Mouse (Mus musculus): ENCODE results near the gene Ptk6. TPM values are rescaled to one million over a fixed set of nuclear protein-coding genes. Genes with fewer than 3 reads are reported as not detected.

The Ptk6 gene
- polyA plus RNA-seq, 1 experiment from 2014 or later = 0.56 TPM

- Histone ChIP-seq H3K4me1 (ENCODE audit: control insufficient read depth, insufficient read depth, low read length) (no peaks in the 10 kb centered on the region), H3K4me3 (replicated peaks; ENCODE audit: low read length) (no peak overlapping the region), H3K36me3 (ENCODE audit: control insufficient read depth, insufficient read depth, low read length) (no peaks in the 10 kb centered on the region), H3K9ac (ENCODE audit: low read length) (no peak overlapping the region), H3K27ac (ENCODE audit: low read length) (no peak overlapping the region), H3K27me3 (ENCODE audit: control insufficient read depth, insufficient read depth, low read length) (peaks cover 26% of the 10 kb centered on the region), H3K4me2 (ENCODE audit: low read depth, low read length) (no peak overlapping the region), H3K9me3 (replicated peaks; ENCODE audit: control insufficient read depth, low read length) (no peaks in the 10 kb centered on the region)
- no peak for ATAC-seq (ENCODE audit: insufficient read depth, low FRiP score)
- WGBS = 67% methylated on average over 6 of the region's 6 CpGs
These were observed 44.8 kb downstream of the Ptk6 start for GRCm38 (mm10) chr2:181157716-181158302.

GRCm38 (mm10) chr2:181157180-181157579, 45.4 kb downstream of the Ptk6 start:
- Histone ChIP-seq H3K4me2 (ENCODE audit: low read depth, low read length) (no peak overlapping the region), H3K4me1 (ENCODE audit: control insufficient read depth, insufficient read depth, low read length) (no peaks in the 10 kb centered on the region), H3K27me3 (ENCODE audit: control insufficient read depth, insufficient read depth, low read length) (peaks cover 26% of the 10 kb centered on the region), H3K9me3 (replicated peaks; ENCODE audit: control insufficient read depth, low read length) (no peaks in the 10 kb centered on the region), H3K4me3 (replicated peaks; ENCODE audit: low read length) (no peak overlapping the region), H3K27ac (ENCODE audit: low read length) (no peak overlapping the region), H3K36me3 (ENCODE audit: control insufficient read depth, insufficient read depth, low read length) (no peaks in the 10 kb centered on the region), H3K9ac (ENCODE audit: low read length) (no peak overlapping the region)
- ATAC-seq (ENCODE audit: insufficient read depth, low FRiP score) = no peak
- WGBS = 76% methylated on average over 4 of the region's 4 CpGs

DNA sequence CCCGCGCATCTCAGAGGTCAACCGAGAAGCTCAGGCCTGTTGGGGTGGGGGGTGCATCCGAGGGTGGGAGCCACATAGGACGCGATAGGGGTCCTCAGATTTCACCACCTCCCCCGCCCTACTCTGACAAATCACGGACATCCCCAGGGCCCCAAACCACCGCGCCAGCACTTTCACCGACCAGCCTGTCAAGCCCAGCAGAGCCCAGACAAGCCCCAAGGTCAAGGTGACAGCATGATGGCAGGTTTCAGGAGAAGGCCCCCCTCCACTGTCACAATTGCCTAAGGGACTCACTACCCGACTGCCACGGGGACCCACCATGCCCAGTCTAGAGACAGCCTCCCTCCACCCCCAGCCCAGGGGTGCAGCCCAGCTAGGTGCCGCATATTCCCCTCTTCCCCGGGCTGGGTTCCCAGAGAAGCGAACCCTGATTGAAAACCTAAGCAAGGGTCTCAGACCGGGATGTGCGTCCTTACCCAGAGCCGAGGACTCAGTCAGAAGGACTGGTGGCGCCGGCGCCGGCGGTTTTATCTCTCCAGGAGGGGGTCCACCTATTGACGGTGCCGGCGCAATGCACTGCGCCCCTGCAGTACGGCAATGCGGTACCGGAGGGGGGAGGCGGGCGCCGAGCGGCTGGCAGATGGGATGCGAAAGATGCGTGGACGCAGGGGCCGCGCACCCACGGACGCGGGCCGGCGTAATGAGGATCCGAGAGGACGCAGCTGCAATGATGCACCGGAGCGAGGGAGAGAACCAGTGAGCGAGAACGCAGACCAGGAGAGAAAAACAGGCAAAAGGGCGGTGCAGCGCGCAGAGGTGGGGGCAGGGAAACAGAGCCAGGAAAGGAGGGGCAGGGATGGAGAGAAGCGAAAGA, 46.1 kb downstream of the Ptk6 start, which contains the start of gene Eef1a2:
Gene Eef1a2, minus strand, starts transcription at position 767 of the 874 bp plus-strand sequence.
- peak within 1 kb of the TSS; percentile 35; the same call in 1 of the 2 replicates for H3K4me2 ChIP-seq (ENCODE audit: low read depth, low read length)
- H3K27ac ChIP-seq (ENCODE audit: low read length) = no peak within 1 kb of the TSS
- 3% methylated on average over 55 of the region's 55 CpGs for WGBS
- no peaks in the 10 kb centered on the region for H3K9me3 ChIP-seq (replicated peaks; ENCODE audit: control insufficient read depth, low read length)
- ATAC-seq (ENCODE audit: insufficient read depth, low FRiP score) = no peak
- H3K36me3 ChIP-seq (ENCODE audit: control insufficient read depth, insufficient read depth, low read length) = no peaks in the 10 kb centered on the region
- peak within 1 kb of the TSS; percentile 15; the same call in 1 of the 2 replicates for H3K4me3 ChIP-seq (replicated peaks; ENCODE audit: low read length)
- H3K4me1 ChIP-seq (ENCODE audit: control insufficient read depth, insufficient read depth, low read length) = no peaks in the 10 kb centered on the region
- H3K27me3 ChIP-seq (ENCODE audit: control insufficient read depth, insufficient read depth, low read length) = peaks cover 26% of the 10 kb centered on the region
- H3K9ac ChIP-seq (ENCODE audit: low read length) = no peak within 1 kb of the TSS; the same call in 1 of the 2 replicates

GRCm38 (mm10) chr2:181155801-181156200, 46.8 kb downstream of the Ptk6 start:
- no peak for ATAC-seq (ENCODE audit: insufficient read depth, low FRiP score)
- H3K9me3 ChIP-seq (replicated peaks; ENCODE audit: control insufficient read depth, low read length) = no peaks in the 10 kb centered on the region
- no peak overlapping the region for H3K27ac ChIP-seq (ENCODE audit: low read length)
- H3K36me3 ChIP-seq (ENCODE audit: control insufficient read depth, insufficient read depth, low read length) = no peaks in the 10 kb centered on the region
- no peak overlapping the region for H3K4me3 ChIP-seq (replicated peaks; ENCODE audit: low read length)
- peaks cover 27% of the 10 kb centered on the region for H3K27me3 ChIP-seq (ENCODE audit: control insufficient read depth, insufficient read depth, low read length)
- no peak overlapping the region for H3K4me2 ChIP-seq (ENCODE audit: low read depth, low read length)
- WGBS = 75% methylated on average over 4 of the region's 4 CpGs
- H3K9ac ChIP-seq (ENCODE audit: low read length) = no peak overlapping the region
- H3K4me1 ChIP-seq (ENCODE audit: control insufficient read depth, insufficient read depth, low read length) = no peaks in the 10 kb centered on the region

DNA sequence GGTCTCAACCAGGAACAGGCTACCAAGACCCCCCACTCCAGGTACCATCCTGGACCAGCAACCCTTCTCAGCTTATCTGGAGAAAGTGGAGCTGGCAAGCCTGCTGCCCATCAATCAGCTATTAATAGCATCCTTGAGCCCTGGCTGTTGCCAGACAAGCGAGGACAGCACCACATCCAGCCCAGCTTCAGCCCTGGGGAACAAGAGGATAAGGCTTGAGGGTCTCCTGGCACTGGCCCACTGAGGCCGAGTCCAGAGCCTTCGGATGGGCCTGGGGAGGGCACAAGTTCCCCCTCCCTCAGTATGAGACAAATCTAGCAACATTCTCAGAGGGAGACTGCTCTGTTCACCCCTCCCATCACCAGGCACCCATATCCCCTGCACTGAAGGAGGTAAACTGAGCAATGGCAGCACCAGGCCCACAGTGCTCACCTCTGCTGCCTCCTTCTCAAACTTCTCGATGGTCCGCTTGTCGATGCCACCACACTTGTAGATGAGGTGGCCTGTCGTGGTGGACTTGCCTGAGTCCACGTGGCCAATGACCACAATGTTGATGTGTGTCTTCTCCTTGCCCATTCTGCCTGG, 47.7 kb downstream of the Ptk6 start:
- ATAC-seq (ENCODE audit: insufficient read depth, low FRiP score) = no peak
- Histone ChIP-seq H3K4me1 (ENCODE audit: control insufficient read depth, insufficient read depth, low read length) (no peaks in the 10 kb centered on the region), H3K27ac (ENCODE audit: low read length) (no peak overlapping the region), H3K4me2 (ENCODE audit: low read depth, low read length) (no peak overlapping the region), H3K9me3 (replicated peaks; ENCODE audit: control insufficient read depth, low read length) (no peaks in the 10 kb centered on the region), H3K27me3 (ENCODE audit: control insufficient read depth, insufficient read depth, low read length) (peaks cover 34% of the 10 kb centered on the region), H3K36me3 (ENCODE audit: control insufficient read depth, insufficient read depth, low read length) (no peaks in the 10 kb centered on the region), H3K4me3 (replicated peaks; ENCODE audit: low read length) (no peak overlapping the region), H3K9ac (ENCODE audit: low read length) (no peak overlapping the region)
- WGBS = 78% methylated on average over 8 of the region's 8 CpGs

DNA sequence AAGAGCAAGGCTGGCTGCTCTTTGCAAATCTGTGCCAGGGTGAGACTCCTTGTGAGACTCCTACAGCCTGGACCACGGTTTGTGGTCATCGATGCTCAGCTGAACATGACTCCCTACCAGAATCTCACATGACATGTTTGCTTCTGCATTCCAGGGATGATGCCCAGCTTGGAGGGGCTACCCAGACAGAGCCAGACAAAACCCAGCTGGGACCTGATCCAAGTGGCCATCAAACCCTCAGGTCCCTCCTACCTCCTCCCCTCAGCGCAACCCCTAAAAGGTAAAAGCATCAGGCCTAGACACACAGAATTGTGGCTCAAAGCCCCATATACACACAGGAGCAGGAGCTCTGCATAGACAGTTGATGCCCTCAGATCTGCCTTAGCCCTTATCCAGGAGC, 48.2 kb downstream of the Ptk6 start:
- 82% methylated on average over 3 of the region's 3 CpGs for WGBS
- no peak for ATAC-seq (ENCODE audit: insufficient read depth, low FRiP score)
- no peak overlapping the region for H3K4me3 ChIP-seq (replicated peaks; ENCODE audit: low read length)

GRCm38 (mm10) chr2:181153837-181154236, 48.8 kb downstream of the Ptk6 start:
- Histone ChIP-seq H3K27ac (ENCODE audit: low read length) (no peak overlapping the region), H3K4me2 (ENCODE audit: low read depth, low read length) (no peak overlapping the region), H3K27me3 (ENCODE audit: control insufficient read depth, insufficient read depth, low read length) (peaks cover 38% of the 10 kb centered on the region), H3K36me3 (ENCODE audit: control insufficient read depth, insufficient read depth, low read length) (no peaks in the 10 kb centered on the region), H3K4me3 (replicated peaks; ENCODE audit: low read length) (no peak overlapping the region), H3K9me3 (replicated peaks; ENCODE audit: control insufficient read depth, low read length) (no peaks in the 10 kb centered on the region), H3K4me1 (ENCODE audit: control insufficient read depth, insufficient read depth, low read length) (no peaks in the 10 kb centered on the region), H3K9ac (ENCODE audit: low read length) (no peak overlapping the region)
- no peak for ATAC-seq (ENCODE audit: insufficient read depth, low FRiP score)
- 0% methylated on average over 1 of the region's 1 CpGs for WGBS

More for the DNA sequence above, 48.2 kb downstream of the Ptk6 start:
- no peak overlapping the region for H3K9ac ChIP-seq (ENCODE audit: low read length)
- H3K4me2 ChIP-seq (ENCODE audit: low read depth, low read length) = no peak overlapping the region
- peaks cover 38% of the 10 kb centered on the region for H3K27me3 ChIP-seq (ENCODE audit: control insufficient read depth, insufficient read depth, low read length)
- H3K9me3 ChIP-seq (replicated peaks; ENCODE audit: control insufficient read depth, low read length) = no peaks in the 10 kb centered on the region
- no peaks in the 10 kb centered on the region for H3K36me3 ChIP-seq (ENCODE audit: control insufficient read depth, insufficient read depth, low read length)
- no peaks in the 10 kb centered on the region for H3K4me1 ChIP-seq (ENCODE audit: control insufficient read depth, insufficient read depth, low read length)
- no peak overlapping the region for H3K27ac ChIP-seq (ENCODE audit: low read length)

GRCm38 (mm10) chr2:181153131-181153530, 49.5 kb downstream of the Ptk6 start:
- Histone ChIP-seq H3K27me3 (ENCODE audit: control insufficient read depth, insufficient read depth, low read length) (peaks cover 38% of the 10 kb centered on the region), H3K4me2 (ENCODE audit: low read depth, low read length) (no peak overlapping the region), H3K9ac (ENCODE audit: low read length) (no peak overlapping the region), H3K27ac (ENCODE audit: low read length) (no peak overlapping the region), H3K4me1 (ENCODE audit: control insufficient read depth, insufficient read depth, low read length) (no peaks in the 10 kb centered on the region), H3K9me3 (replicated peaks; ENCODE audit: control insufficient read depth, low read length) (no peaks in the 10 kb centered on the region), H3K36me3 (ENCODE audit: control insufficient read depth, insufficient read depth, low read length) (no peaks in the 10 kb centered on the region), H3K4me3 (replicated peaks; ENCODE audit: low read length) (no peak overlapping the region)
- 80% methylated on average over 1 of the region's 1 CpGs for WGBS
- ATAC-seq (ENCODE audit: insufficient read depth, low FRiP score) = no peak

DNA sequence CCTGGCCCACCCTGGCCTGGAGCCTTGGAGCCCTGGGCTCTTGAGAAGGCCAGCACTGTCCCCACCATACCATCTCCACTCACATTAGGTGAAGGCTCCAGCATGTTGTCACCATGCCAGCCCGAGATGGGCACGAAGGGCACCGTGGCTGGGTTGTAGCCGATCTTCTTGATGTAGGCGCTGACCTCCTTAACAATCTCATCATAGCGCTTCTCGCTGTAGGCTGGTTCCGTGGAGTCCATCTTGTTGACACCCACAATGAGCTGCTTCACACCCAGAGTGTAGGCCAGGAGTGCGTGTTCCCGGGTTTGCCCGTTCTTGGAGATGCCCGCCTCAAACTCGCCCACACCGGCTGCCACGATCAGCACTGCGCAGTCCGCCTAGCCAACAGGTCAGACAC, 49.9 kb downstream of the Ptk6 start:
- no peak for ATAC-seq (ENCODE audit: insufficient read depth, low FRiP score)
- H3K4me3 ChIP-seq (replicated peaks; ENCODE audit: low read length) = no peak overlapping the region
- H3K4me2 ChIP-seq (ENCODE audit: low read depth, low read length) = no peak overlapping the region
- H3K9me3 ChIP-seq (replicated peaks; ENCODE audit: control insufficient read depth, low read length) = no peaks in the 10 kb centered on the region
- H3K36me3 ChIP-seq (ENCODE audit: control insufficient read depth, insufficient read depth, low read length) = no peaks in the 10 kb centered on the region
- no peak overlapping the region for H3K9ac ChIP-seq (ENCODE audit: low read length)
- H3K27ac ChIP-seq (ENCODE audit: low read length) = no peak overlapping the region
- H3K4me1 ChIP-seq (ENCODE audit: control insufficient read depth, insufficient read depth, low read length) = peaks cover 3% of the 10 kb centered on the region; the same call in 1 of the 2 replicates
- H3K27me3 ChIP-seq (ENCODE audit: control insufficient read depth, insufficient read depth, low read length) = peaks cover 38% of the 10 kb centered on the region
- WGBS = 92% methylated on average over 17 of the region's 17 CpGs

All from stomach, embryonic 16.5 days (tissue).